ENCODE assay signal across 29 mouse cellular contexts in genomic region chr13:9297689-9298088, GRCm38 (mm10). TPM values are rescaled to one million over a fixed set of nuclear protein-coding genes. Genes with fewer than 3 reads are reported as not detected.
DNase-seq lines count a peak whose midpoint lies in the region; ATAC-seq lines count a peak whose summit lies in the region.
"Had no signal": no experiment of that assay in that cellular context is flagged by ENCODE, and none has a peak within 500 bp of the region (broad histone marks: within the 10 kb centered on the region; RNA-seq: fewer than 3 reads in every experiment).

No protein-coding gene starts in this region.

- no peaks in the 10 kb centered on the region for H3K4me1 ChIP-seq in neural tube, embryonic 14.5 days (ENCODE audit: control insufficient read depth, insufficient read depth, low read length)
- H3K4me1 ChIP-seq in hindbrain, embryonic 14.5 days (replicated peaks; ENCODE audit: control insufficient read depth, insufficient read depth, low read length), result no peaks in the 10 kb centered on the region
- H3K4me1 ChIP-seq: embryonic facial prominence, embryonic 10.5 days; forebrain, embryonic 12.5 days; intestine, embryonic 15.5 days had no signal

- no peak overlapping the region for H3K4me2 ChIP-seq in neural tube, embryonic 14.5 days (ENCODE audit: low read depth, low read length)
- no peak overlapping the region for H3K4me2 ChIP-seq in hindbrain, embryonic 14.5 days (replicated peaks)
- H3K4me2 ChIP-seq: embryonic facial prominence, embryonic 13.5 days; forebrain, embryonic 12.5 days; forebrain, embryonic 15.5 days; heart, embryonic 11.5 days; hindbrain, embryonic 12.5 days; intestine, embryonic 15.5 days had no signal

- ATAC-seq in neural tube, embryonic 14.5 days (ENCODE audit: low read depth), result 0 out of 2 replicates have a peak, but pooled peaks have one; percentile 34
- no peak for ATAC-seq in hindbrain, embryonic 14.5 days (ENCODE audit: low FRiP score)
- ATAC-seq: forebrain, embryonic 15.5 days; hindbrain, embryonic 16.5 days; intestine, embryonic 15.5 days had no signal

- no peak overlapping the region for H3K27ac ChIP-seq in neural tube, embryonic 14.5 days (ENCODE audit: low read depth, low read length)
- H3K27ac ChIP-seq in hindbrain, embryonic 14.5 days, result no peak overlapping the region
- H3K27ac ChIP-seq: embryonic facial prominence, embryonic 10.5 days; embryonic facial prominence, embryonic 13.5 days; forebrain, embryonic 12.5 days; forebrain, embryonic 15.5 days; gastrocnemius, adult 2 months; hindbrain, embryonic 12.5 days; intestine, embryonic 15.5 days had no signal

- no peak overlapping the region for H3K9ac ChIP-seq in neural tube, embryonic 14.5 days (replicated peaks; ENCODE audit: low read depth, low read length)
- H3K9ac ChIP-seq in hindbrain, embryonic 14.5 days, result no peak overlapping the region
- H3K9ac ChIP-seq: embryonic facial prominence, embryonic 13.5 days; forebrain, embryonic 12.5 days; forebrain, embryonic 15.5 days; hindbrain, embryonic 12.5 days; intestine, embryonic 15.5 days had no signal

- no peaks in the 10 kb centered on the region for H3K36me3 ChIP-seq in neural tube, embryonic 14.5 days (ENCODE audit: control insufficient read depth, insufficient read depth, low read length)
- no peaks in the 10 kb centered on the region for H3K36me3 ChIP-seq in hindbrain, embryonic 14.5 days (replicated peaks; ENCODE audit: control insufficient read depth, insufficient read depth)
- H3K36me3 ChIP-seq: embryonic facial prominence, embryonic 10.5 days; embryonic facial prominence, embryonic 13.5 days; forebrain, embryonic 12.5 days; forebrain, embryonic 15.5 days; G1E; hindbrain, embryonic 12.5 days; intestine, embryonic 15.5 days had no signal

- WGBS in neural tube, embryonic 14.5 days, result 60% methylated on average over 3 of the region's 3 CpGs
- 64% methylated on average over 3 of the region's 3 CpGs for WGBS in hindbrain, embryonic 14.5 days

- peak; percentile 34 to 83 for DNase-seq in adrenal gland, adult (ENCODE audit: inconsistent age in 2 of 2, low spot score in 1 of 2)
- no peak for DNase-seq in adrenal gland, postnatal 4 days (ENCODE audit: low spot score in 2 of 2)
- DNase-seq in neural tube, embryonic 10.5 days (ENCODE audit: extremely low spot score, low spot score), result no peak
- peak; percentile 19 for DNase-seq in adrenal gland, postnatal 14 days
- peak; percentile 33 for DNase-seq in brain, adult 2 months (ENCODE audit: low read depth, low spot score)
- no peak for DNase-seq in ovary, postnatal 36 days (ENCODE audit: low spot score)
- DNase-seq in hindbrain, embryonic 14.5 days (ENCODE audit: low spot score), result no peak
- DNase-seq: B cell, adult 2 months; cerebellum, adult 11-12 months; cerebellum, adult 8-10 months; cerebellum, postnatal 10 days; cerebellum, postnatal 36 days; embryo, embryonic 11 days; gastrocnemius, adult 2 months; gastrocnemius, postnatal 14 days; heart, adult 11 months; kidney, adult 11 months had no signal

- no peaks in the 10 kb centered on the region for H3K9me3 ChIP-seq in neural tube, embryonic 14.5 days (ENCODE audit: control insufficient read depth, low read length)
- H3K9me3 ChIP-seq in hindbrain, embryonic 14.5 days (ENCODE audit: control insufficient read depth, low read length), result no peaks in the 10 kb centered on the region
- H3K9me3 ChIP-seq: embryonic facial prominence, embryonic 10.5 days; embryonic facial prominence, embryonic 13.5 days; forebrain, embryonic 12.5 days; forebrain, embryonic 15.5 days; G1E; hindbrain, embryonic 12.5 days; intestine, embryonic 15.5 days had no signal

- no peak overlapping the region for H3K4me3 ChIP-seq in neural tube, embryonic 14.5 days (ENCODE audit: low read depth, low read length)
- H3K4me3 ChIP-seq in hindbrain, embryonic 14.5 days (replicated peaks; ENCODE audit: low read length), result no peak overlapping the region
- H3K4me3 ChIP-seq: embryonic facial prominence, embryonic 10.5 days; embryonic facial prominence, embryonic 13.5 days; erythroblast, embryonic 14.5 days; forebrain, embryonic 12.5 days; forebrain, embryonic 15.5 days; gastrocnemius, adult 2 months; hindbrain, embryonic 12.5 days; intestine, embryonic 15.5 days had no signal

- H3K27me3 ChIP-seq in neural tube, embryonic 14.5 days (ENCODE audit: control insufficient read depth, insufficient read depth, low read length), result no peaks in the 10 kb centered on the region
- no peaks in the 10 kb centered on the region for H3K27me3 ChIP-seq in hindbrain, embryonic 14.5 days (ENCODE audit: control insufficient read depth, insufficient read depth, low read length)
- H3K27me3 ChIP-seq: CH12.LX; embryonic facial prominence, embryonic 13.5 days; forebrain, embryonic 12.5 days; forebrain, embryonic 15.5 days; hindbrain, embryonic 12.5 days; intestine, embryonic 15.5 days had no signal

RNA-seq across cellular contexts. Expression of gene Dip2c, which starts 21.4 kb away (rescaled TPM):
- total RNA-seq in adrenal gland, postnatal 4 days (2021), result 10 to 100 TPM; 25.1 to 26.9 TPM
- 23.7 and 24.0 TPM in 2 replicates for polyA plus RNA-seq in neural tube, embryonic 14.5 days (2014; fragmentation: Nextera tagmentation; extraction: Ambion mirVana)
- total RNA-seq in adrenal gland, postnatal 14 days (2021), result 18.5 and 19.8 TPM in 2 replicates
- 24.0 and 25.7 TPM in 2 replicates for polyA plus RNA-seq in hindbrain, embryonic 14.5 days (2014; fragmentation: Nextera tagmentation; extraction: Ambion mirVana)
- polyA plus RNA-seq: G1E had no signal

Comparison
In these comparisons a context has a peak if more than half of its experiments do, and no peak if none do; other contexts are left out.
1. DNase-seq: peak in adrenal gland, adult (2 of 2), adrenal gland, postnatal 14 days (single experiment) and brain, adult 2 months (single experiment); none in adrenal gland, postnatal 4 days (0 of 2), neural tube, embryonic 10.5 days (single experiment), ovary, postnatal 36 days (single experiment) and hindbrain, embryonic 14.5 days (single experiment).